Mouse (Mus musculus) small intestine, adult 2 months (tissue): Measurements from ENCODE around the gene Nfatc2.

Experiments
- CTCF ChIP-seq: fragments of 200-500 bp; IDR thresholded peaks from 2 replicates; pipeline ENCODE4 v1.5.1; 2012; ENCODE audit warnings: low read depth, mild to moderate bottlenecking, control low read depth, inconsistent platforms, low read length, moderate library complexity, mixed read lengths; ENCODE audit not compliant: insufficient replicate concordance, insufficient read length; ENCODE audit errors: extremely low read depth
- POLR2A ChIP-seq: fragments of 200-500 bp; IDR thresholded peaks from 2 replicates; pipeline ENCODE4 v1.6.1; 2012; ENCODE audit warnings: low read depth, mild to moderate bottlenecking, control low read depth, inconsistent platforms, low read length, moderate library complexity

- no peak for TF ChIP-seq POLR2A
- no peak for TF ChIP-seq CTCF
Observed at GRCm38 (mm10) chr2:168589368-168590167, 11.9 kb downstream of the Nfatc2 start.
